Comparison of ENCODE assay signal across 8 mouse cellular contexts in genomic region chr1:131207531-131207930, GRCm38 (mm10). TPM values are rescaled to one million over a fixed set of nuclear protein-coding genes. Genes with fewer than 3 reads are reported as not detected.
DNase-seq lines count a peak whose midpoint lies in the region; ATAC-seq and TF ChIP-seq lines count a peak whose summit lies in the region.

No protein-coding gene starts in this region.

- H3K79me3 ChIP-seq in C2C12 (ENCODE audit: low read depth): no peaks in the 10 kb centered on the region

- no peak overlapping the region for H3K4me3 ChIP-seq in C2C12 (ENCODE audit: insufficient read depth, poor library complexity, severe bottlenecking)
- H3K4me3 ChIP-seq in cortical plate, adult 2 months (ENCODE audit: insufficient read depth, low read length): no peak overlapping the region
- no peak overlapping the region for H3K4me3 ChIP-seq in heart, embryonic 11.5 days (ENCODE audit: low read depth, low read length)
- H3K4me3 ChIP-seq in kidney, postnatal 0 days (replicated peaks; ENCODE audit: low read depth, low read length): no peak overlapping the region

- H3K27me3 ChIP-seq in C2C12 (ENCODE audit: control insufficient read depth, insufficient read depth, insufficient read length): no peaks in the 10 kb centered on the region
- H3K27me3 ChIP-seq in heart, embryonic 11.5 days (ENCODE audit: control insufficient read depth, insufficient read depth, low read length): no peaks in the 10 kb centered on the region
- no peaks in the 10 kb centered on the region for H3K27me3 ChIP-seq in kidney, postnatal 0 days (ENCODE audit: insufficient read depth, low read length)

- H3K27ac ChIP-seq in cortical plate, adult 2 months (ENCODE audit: insufficient read depth, low read length): no peak overlapping the region
- H3K27ac ChIP-seq in heart, embryonic 11.5 days (ENCODE audit: low read depth, low read length): peak overlapping the region; percentile 15; the same call in 1 of the 2 replicates
- no peak overlapping the region for H3K27ac ChIP-seq in kidney, postnatal 0 days

- H3ac ChIP-seq in C2C12 (ENCODE audit: control insufficient read depth, insufficient read length, low read depth): no peak overlapping the region

- ATAC-seq in heart, embryonic 11.5 days (replicated peaks; ENCODE audit: insufficient number of reproducible peaks, low FRiP score, low TSS enrichment): no peak
- no peak; the same call in 1 of the 2 replicates for ATAC-seq in kidney, postnatal 0 days (replicated peaks; ENCODE audit: low FRiP score, low read depth)
- peak; percentile 75 for ATAC-seq in megakaryocyte, adult 5-6 weeks (ENCODE audit: poor library complexity, severe bottlenecking)

- no peaks in the 10 kb centered on the region for H3K36me3 ChIP-seq in C2C12 (ENCODE audit: control insufficient read depth, insufficient read depth)
- no peaks in the 10 kb centered on the region for H3K36me3 ChIP-seq in heart, embryonic 11.5 days (ENCODE audit: control insufficient read depth, insufficient read depth, low read length)
- H3K36me3 ChIP-seq in kidney, postnatal 0 days (ENCODE audit: insufficient read depth, low read length): no peaks in the 10 kb centered on the region

- H3K9ac ChIP-seq in heart, embryonic 11.5 days (ENCODE audit: low read depth, low read length): no peak overlapping the region
- H3K9ac ChIP-seq in kidney, postnatal 0 days (ENCODE audit: low read depth, low read length): no peak overlapping the region

- no peaks in the 10 kb centered on the region for H3K79me2 ChIP-seq in C2C12 (ENCODE audit: control insufficient read depth, insufficient read depth)

- peak; percentile 85 for DNase-seq in NIH3T3 (ENCODE audit: low read depth)
- peak; percentile 82 for DNase-seq in kidney, postnatal 0 days (ENCODE audit: low spot score)
- DNase-seq in right cerebral cortex, postnatal 10 days (ENCODE audit: low spot score in 2 of 2): peak; percentile 67 to 81
- peak; percentile 59 to 87 for DNase-seq in urinary bladder, postnatal 4 days (ENCODE audit: low spot score in 2 of 2)

- TF ChIP-seq CTCF in C2C12 (IDR thresholded peaks at IDR 0.05; ENCODE audit: control insufficient read depth, insufficient read depth, insufficient read length): peak; percentile 19
- TF ChIP-seq CTCF in cortical plate, adult 2 months (IDR thresholded peaks at IDR 0.05; ENCODE audit: extremely low read depth, insufficient read depth, low read length): peak; percentile 59
- peak; percentile 84 for TF ChIP-seq CTCF in kidney, postnatal 0 days (IDR thresholded peaks at IDR 0.05; ENCODE audit: low read depth)

- no peaks in the 10 kb centered on the region for H3K4me1 ChIP-seq in cortical plate, adult 2 months (ENCODE audit: control insufficient read depth, insufficient read depth, low read length)
- no peaks in the 10 kb centered on the region for H3K4me1 ChIP-seq in heart, embryonic 11.5 days (ENCODE audit: control insufficient read depth, insufficient read depth, low read length)
- H3K4me1 ChIP-seq in kidney, postnatal 0 days (replicated peaks; ENCODE audit: insufficient read depth, low read length): no peaks in the 10 kb centered on the region

- no peak overlapping the region for H3K4me2 ChIP-seq in heart, embryonic 11.5 days
- no peak overlapping the region for H3K4me2 ChIP-seq in kidney, postnatal 0 days (ENCODE audit: low read length)

- no peaks in the 10 kb centered on the region for H3K9me3 ChIP-seq in heart, embryonic 11.5 days (replicated peaks; ENCODE audit: control insufficient read depth, low read length)
- H3K9me3 ChIP-seq in kidney, postnatal 0 days (replicated peaks; ENCODE audit: low read length): no peaks in the 10 kb centered on the region

- 4% methylated on average over 5 of the region's 5 CpGs for WGBS in heart, embryonic 11.5 days (ENCODE audit: insufficient replicate concordance)
- WGBS in kidney, postnatal 0 days: 4% methylated on average over 5 of the region's 5 CpGs

- no peak for TF ChIP-seq POLR2A in cortical plate, adult 2 months (IDR thresholded peaks at IDR 0.05; ENCODE audit: extremely low read depth, insufficient read depth, low read length)

TF ChIP-seq in C2C12, 6 proteins besides CTCF, POLR2A, EP300 and RAD21:
- no peak for TF ChIP-seq CEBPB (IDR thresholded peaks at IDR 0.05; ENCODE audit: low read depth)
- no peak for TF ChIP-seq USF1 (IDR thresholded peaks at IDR 0.05; ENCODE audit: low read depth)
- no peak for TF ChIP-seq MYOD1 (IDR thresholded peaks at IDR 0.05; ENCODE audit: control insufficient read depth, insufficient read length, low read depth)
- TF ChIP-seq MAX (IDR thresholded peaks at IDR 0.05): no peak
- no peak for TF ChIP-seq MYOG (IDR thresholded peaks at IDR 0.05; ENCODE audit: control insufficient read depth, extremely low read depth, insufficient read length)
- TF ChIP-seq FOSL1 (IDR thresholded peaks at IDR 0.05; ENCODE audit: insufficient read depth, low read length, poor library complexity, severe bottlenecking): no peak

RNA-seq across cellular contexts. Expression of gene Rassf5, which starts 37.5 kb away (rescaled TPM):
- 2.3 TPM for polyA plus RNA-seq in C2C12 (2012; fragmentation: generic; extraction: Trizol)
- 14.7 TPM in 2 replicates for polyA plus RNA-seq in cortical plate, adult 2 months (2012; rRNA removed)
- polyA plus RNA-seq in heart, embryonic 11.5 days (2014; fragmentation: Nextera tagmentation; extraction: Ambion mirVana): 38.1 and 39.1 TPM in 2 replicates
- polyA plus RNA-seq in kidney, postnatal 0 days (2015; fragmentation: Nextera tagmentation; extraction: Ambion mirVana): 3.4 and 3.8 TPM in 2 replicates
- total RNA-seq in megakaryocyte, adult 5-6 weeks (2015): 81.7 and 97.9 TPM in 2 replicates
- 99.6 and 110 TPM in 2 replicates for total RNA-seq in megakaryocyte, adult 5-6 weeks (2017)

RNA-seq across cellular contexts. Expression of gene Eif2d, which starts 54.5 kb away (rescaled TPM):
- 33.3 TPM for polyA plus RNA-seq in C2C12 (2012; fragmentation: generic; extraction: Trizol)
- 57.8 and 58.0 TPM in 2 replicates for polyA plus RNA-seq in cortical plate, adult 2 months (2012; rRNA removed)
- 50.7 and 51.5 TPM in 2 replicates for polyA plus RNA-seq in heart, embryonic 11.5 days (2014; fragmentation: Nextera tagmentation; extraction: Ambion mirVana)
- polyA plus RNA-seq in kidney, postnatal 0 days (2015; fragmentation: Nextera tagmentation; extraction: Ambion mirVana): 49.1 and 53.0 TPM in 2 replicates
- total RNA-seq in megakaryocyte, adult 5-6 weeks (2015): 28.7 and 31.0 TPM in 2 replicates
- 23.1 and 24.5 TPM in 2 replicates for total RNA-seq in megakaryocyte, adult 5-6 weeks (2017)

Comparison
In these comparisons a context has a peak if more than half of its experiments do, and no peak if none do; other contexts are left out.
1. CTCF ChIP-seq: peak in every context shown above with its lines; median percentile 84 in kidney, postnatal 0 days; 59 in cortical plate, adult 2 months; 19 in C2C12.